10 mouse cellular contexts compared by ENCODE assay signal in the genomic region with DNA sequence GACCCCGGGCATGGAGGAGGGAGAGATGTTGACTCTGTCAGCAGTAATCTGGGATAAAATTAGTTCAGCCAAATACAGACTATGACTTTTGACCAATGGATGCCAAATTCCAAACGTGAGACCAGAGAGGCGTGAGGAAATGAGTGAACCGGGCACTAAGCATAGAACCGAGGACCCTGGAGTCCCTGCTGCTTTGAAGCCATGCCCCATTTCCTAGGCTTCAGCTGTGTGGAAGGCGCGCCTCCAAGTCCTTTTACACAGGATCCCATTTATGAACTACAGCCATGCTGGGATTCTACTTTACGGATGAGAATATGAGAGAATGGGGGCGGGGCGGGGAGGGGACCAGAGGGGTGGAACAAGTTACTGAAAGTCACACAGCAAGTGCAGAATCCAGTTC.
DNase-seq lines count a peak whose midpoint lies in the region; ATAC-seq and TF ChIP-seq lines count a peak whose summit lies in the region.
"Had no signal": no experiment of that assay in that cellular context is flagged by ENCODE, and none has a peak within 500 bp of the region (broad histone marks: within the 10 kb centered on the region; RNA-seq: fewer than 3 reads in every experiment).

No protein-coding gene starts in this region.

- intact Hi-C loops in left cerebral cortex, postnatal 4 days (cut with DNase I): no loop called here

- H3K36me3 ChIP-seq in intestine, embryonic 14.5 days (ENCODE audit: control insufficient read depth, insufficient read depth, low read length): no peaks in the 10 kb centered on the region
- no peaks in the 10 kb centered on the region for H3K36me3 ChIP-seq in intestine, postnatal 0 days (ENCODE audit: control insufficient read depth, insufficient read depth)
- H3K36me3 ChIP-seq in E14TG2a.4 (ENCODE audit: insufficient read depth, low read length): no peaks in the 10 kb centered on the region
- no peaks in the 10 kb centered on the region for H3K36me3 ChIP-seq in embryonic facial prominence, embryonic 10.5 days (replicated peaks)
- H3K36me3 ChIP-seq in intestine, embryonic 15.5 days: no peaks in the 10 kb centered on the region
- H3K36me3 ChIP-seq: G1E; liver, embryonic 13.5 days had no signal

- WGBS in intestine, embryonic 14.5 days: 50% methylated on average over 10 of the region's 10 CpGs
- WGBS in intestine, postnatal 0 days: 64% methylated on average over 10 of the region's 10 CpGs
- 56% methylated on average over 10 of the region's 10 CpGs for WGBS in embryonic facial prominence, embryonic 10.5 days
- 66% methylated on average over 10 of the region's 10 CpGs for WGBS in intestine, embryonic 15.5 days

- 0 out of 2 replicates have a peak, but pooled peaks have one; percentile 13 for ATAC-seq in intestine, embryonic 14.5 days (replicated peaks; ENCODE audit: low FRiP score, low TSS enrichment, low read depth)
- ATAC-seq in intestine, postnatal 0 days: no peak
- ATAC-seq in intestine, embryonic 15.5 days: no peak

- H3K4me1 ChIP-seq in intestine, embryonic 14.5 days (replicated peaks; ENCODE audit: control insufficient read depth, insufficient read depth, low read length): peaks cover 45% of the 10 kb centered on the region
- H3K4me1 ChIP-seq in intestine, postnatal 0 days (replicated peaks; ENCODE audit: control insufficient read depth, insufficient read depth, low read length): no peaks in the 10 kb centered on the region
- H3K4me1 ChIP-seq in E14TG2a.4 (replicated peaks; ENCODE audit: low read depth, low read length): peaks cover 28% of the 10 kb centered on the region
- H3K4me1 ChIP-seq in embryonic facial prominence, embryonic 10.5 days: peaks cover 43% of the 10 kb centered on the region
- peaks cover 23% of the 10 kb centered on the region for H3K4me1 ChIP-seq in intestine, embryonic 15.5 days (replicated peaks)

- H3K4me3 ChIP-seq in intestine, embryonic 14.5 days (ENCODE audit: low read depth, low read length): no peak overlapping the region
- H3K4me3 ChIP-seq in intestine, postnatal 0 days (ENCODE audit: low read depth, low read length): no peak overlapping the region
- peak overlapping the region; percentile 37; the same call in 1 of the 2 replicates for H3K4me3 ChIP-seq in E14TG2a.4 (replicated peaks; ENCODE audit: low read length)
- peak overlapping the region; percentile 28; the same call in 1 of the 2 replicates for H3K4me3 ChIP-seq in embryonic facial prominence, embryonic 10.5 days
- H3K4me3 ChIP-seq in intestine, embryonic 15.5 days (replicated peaks): no peak overlapping the region
- H3K4me3 ChIP-seq: liver, embryonic 13.5 days had no signal

- DNase-seq in intestine, embryonic 14.5 days (ENCODE audit: low spot score): peak; percentile 67
- no peak for DNase-seq in embryonic facial prominence, embryonic 10.5 days (ENCODE audit: low spot score)
- no peak for DNase-seq in spleen, adult 12 weeks (ENCODE audit: low spot score)
- no peak for DNase-seq in left cerebral cortex, postnatal 4 days
- DNase-seq in urinary bladder, postnatal 10 days (ENCODE audit: low spot score): no peak
- DNase-seq: liver, embryonic 13.5 days had no signal

- peak overlapping the region; percentile 22; the same call in 1 of the 2 replicates for H3K4me2 ChIP-seq in intestine, embryonic 14.5 days (ENCODE audit: low read length)
- no peak overlapping the region for H3K4me2 ChIP-seq in intestine, postnatal 0 days (replicated peaks; ENCODE audit: low read depth)
- H3K4me2 ChIP-seq in intestine, embryonic 15.5 days (replicated peaks): peak overlapping the region; percentile 41; the same call in 1 of the 2 replicates
- H3K4me2 ChIP-seq: liver, embryonic 13.5 days had no signal

- no peaks in the 10 kb centered on the region for H3K9me3 ChIP-seq in intestine, embryonic 14.5 days (ENCODE audit: control insufficient read depth, low read length)
- no peaks in the 10 kb centered on the region for H3K9me3 ChIP-seq in intestine, postnatal 0 days (ENCODE audit: control insufficient read depth)
- H3K9me3 ChIP-seq in E14TG2a.4 (ENCODE audit: low read length): peaks cover 16% of the 10 kb centered on the region
- peaks cover 8% of the 10 kb centered on the region; the same call in 1 of the 2 replicates for H3K9me3 ChIP-seq in embryonic facial prominence, embryonic 10.5 days
- no peaks in the 10 kb centered on the region for H3K9me3 ChIP-seq in intestine, embryonic 15.5 days

- no peak overlapping the region for H3K9ac ChIP-seq in intestine, embryonic 14.5 days (ENCODE audit: low read length)
- H3K9ac ChIP-seq in intestine, postnatal 0 days (ENCODE audit: low read depth, low read length): no peak overlapping the region
- no peak overlapping the region for H3K9ac ChIP-seq in intestine, embryonic 15.5 days
- H3K9ac ChIP-seq: liver, embryonic 13.5 days had no signal

- H3K27ac ChIP-seq in intestine, embryonic 14.5 days (ENCODE audit: low read depth): peak overlapping the region; percentile 79
- H3K27ac ChIP-seq in intestine, postnatal 0 days (ENCODE audit: low read depth, low read length): no peak overlapping the region
- peak overlapping the region; percentile 81 for H3K27ac ChIP-seq in embryonic facial prominence, embryonic 10.5 days (replicated peaks)
- peak overlapping the region; percentile 77 for H3K27ac ChIP-seq in intestine, embryonic 15.5 days
- H3K27ac ChIP-seq: liver, embryonic 13.5 days had no signal

- H3K27me3 ChIP-seq in intestine, embryonic 14.5 days (replicated peaks; ENCODE audit: control insufficient read depth, insufficient read depth, low read length): no peaks in the 10 kb centered on the region
- H3K27me3 ChIP-seq in intestine, postnatal 0 days (replicated peaks; ENCODE audit: control insufficient read depth, insufficient read depth, low read length): no peaks in the 10 kb centered on the region
- H3K27me3 ChIP-seq in E14TG2a.4 (ENCODE audit: insufficient read depth, low read length): no peaks in the 10 kb centered on the region
- peaks cover 63% of the 10 kb centered on the region for H3K27me3 ChIP-seq in embryonic facial prominence, embryonic 10.5 days (replicated peaks; ENCODE audit: low read depth, poor library complexity, severe bottlenecking)
- no peaks in the 10 kb centered on the region for H3K27me3 ChIP-seq in intestine, embryonic 15.5 days (replicated peaks)
- H3K27me3 ChIP-seq: liver, embryonic 13.5 days had no signal

- no peak for TF ChIP-seq CTCF in intestine, postnatal 0 days (IDR thresholded peaks at IDR 0.05; ENCODE audit: low read depth)
- no peak for TF ChIP-seq CTCF in E14TG2a.4 (conservative IDR thresholded peaks at IDR 0.05; ENCODE audit: low read length)

Comparison
In these comparisons a context has a peak if more than half of its experiments do, and no peak if none do; other contexts are left out.
1. H3K4me3 ChIP-seq: peak in E14TG2a.4 (single experiment) and embryonic facial prominence, embryonic 10.5 days (single experiment); none in intestine, embryonic 14.5 days (single experiment), intestine, postnatal 0 days (single experiment) and intestine, embryonic 15.5 days (single experiment).